Comparison of ENCODE assay signal across 8 mouse cellular contexts in the genomic region with DNA sequence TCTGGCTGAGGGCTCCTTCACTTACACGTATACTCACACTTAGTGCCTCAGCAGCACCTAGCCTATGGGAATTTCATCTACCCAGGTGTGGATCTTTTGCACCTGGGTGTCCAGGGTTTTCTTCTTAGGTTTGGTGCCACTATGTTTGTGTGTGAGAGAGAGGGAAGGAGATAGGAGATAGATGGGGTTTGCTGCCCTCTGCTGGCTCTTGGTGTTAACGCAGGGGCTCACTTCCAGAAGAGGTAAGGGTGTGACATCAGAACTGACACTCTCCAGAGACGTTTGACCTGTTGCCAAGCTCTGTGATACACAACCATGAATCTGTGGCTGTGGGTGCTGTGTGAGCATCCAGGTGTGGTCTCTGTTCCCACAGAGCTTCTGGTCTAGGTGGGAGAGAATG.
DNase-seq lines count a peak whose midpoint lies in the region; ATAC-seq and TF ChIP-seq lines count a peak whose summit lies in the region.

No protein-coding gene starts in this region.

- peak; percentile 48; the same call in 1 of the 2 replicates for ATAC-seq in embryonic facial prominence, embryonic 14.5 days (ENCODE audit: low read depth)

- H3K4me3 ChIP-seq in bone marrow macrophage, adult 2 months (ENCODE audit: insufficient read depth, low read length): no peak overlapping the region
- no peak overlapping the region for H3K4me3 ChIP-seq in embryonic facial prominence, embryonic 14.5 days (ENCODE audit: low read depth, low read length)
- H3K4me3 ChIP-seq in hindbrain, embryonic 10.5 days: no peak overlapping the region

- H3K4me1 ChIP-seq in bone marrow macrophage, adult 2 months (ENCODE audit: control insufficient read depth, insufficient read depth, low read length): no peaks in the 10 kb centered on the region
- no peaks in the 10 kb centered on the region for H3K4me1 ChIP-seq in embryonic facial prominence, embryonic 14.5 days (ENCODE audit: control insufficient read depth, insufficient read depth, low read length)
- peaks cover 12% of the 10 kb centered on the region for H3K4me1 ChIP-seq in hindbrain, embryonic 10.5 days (replicated peaks)

- WGBS in embryonic facial prominence, embryonic 14.5 days: 9% methylated on average over 3 of the region's 3 CpGs
- WGBS in hindbrain, embryonic 10.5 days: 22% methylated on average over 3 of the region's 3 CpGs

- TF ChIP-seq POLR2A in bone marrow macrophage, adult 2 months (IDR thresholded peaks at IDR 0.05; ENCODE audit: borderline replicate concordance, low read depth, low read length): no peak

- H3K9me3 ChIP-seq in embryonic facial prominence, embryonic 14.5 days (ENCODE audit: control insufficient read depth, low read length): no peaks in the 10 kb centered on the region
- H3K9me3 ChIP-seq in hindbrain, embryonic 10.5 days: no peaks in the 10 kb centered on the region

- no peaks in the 10 kb centered on the region for H3K36me3 ChIP-seq in embryonic facial prominence, embryonic 14.5 days (ENCODE audit: control insufficient read depth, insufficient read depth, low read length)
- peaks cover 28% of the 10 kb centered on the region for H3K36me3 ChIP-seq in hindbrain, embryonic 10.5 days

- no peak overlapping the region for H3K9ac ChIP-seq in embryonic facial prominence, embryonic 14.5 days (ENCODE audit: low read depth, low read length)

- peak; percentile 54 for DNase-seq in gastrocnemius, adult 18-20 months (ENCODE audit: low spot score)
- DNase-seq in gastrocnemius, postnatal 25 days: no peak
- peak; percentile 40 for DNase-seq in embryonic facial prominence, embryonic 14.5 days (ENCODE audit: low spot score)
- DNase-seq in hindbrain, embryonic 10.5 days (ENCODE audit: low spot score): peak; percentile 71
- DNase-seq in layer of hippocampus, adult 8-10 months (ENCODE audit: low spot score in 2 of 2): peak; percentile 51 to 78
- peak; percentile 77 for DNase-seq in lung, postnatal 36 days
- peak; percentile 72 for DNase-seq in right cerebral cortex, adult 18-20 months

- peak; percentile 52; the same call in 1 of the 2 replicates for TF ChIP-seq CTCF in bone marrow macrophage, adult 2 months (IDR thresholded peaks at IDR 0.05; ENCODE audit: low read depth, low read length)

- H3K27ac ChIP-seq in bone marrow macrophage, adult 2 months (ENCODE audit: insufficient read depth, low read depth, low read length): no peak overlapping the region
- H3K27ac ChIP-seq in embryonic facial prominence, embryonic 14.5 days (replicated peaks; ENCODE audit: low read depth, low read length): no peak overlapping the region
- no peak overlapping the region for H3K27ac ChIP-seq in hindbrain, embryonic 10.5 days

- H3K27me3 ChIP-seq in embryonic facial prominence, embryonic 14.5 days (replicated peaks; ENCODE audit: control insufficient read depth, insufficient read depth, low read length): no peaks in the 10 kb centered on the region
- H3K27me3 ChIP-seq in hindbrain, embryonic 10.5 days (ENCODE audit: insufficient read depth, poor library complexity, severe bottlenecking): no peaks in the 10 kb centered on the region

- no peak overlapping the region for H3K4me2 ChIP-seq in embryonic facial prominence, embryonic 14.5 days (ENCODE audit: low read depth, low read length)
